Mouse (Mus musculus) lung, embryonic 14.5 days (tissue): ENCODE results near the gene Bcl2l11. TPM values are rescaled to one million over a fixed set of nuclear protein-coding genes. Genes with fewer than 3 reads are reported as not detected.

Experiments used
- ATAC-seq: fragments of 200-750 bp; cut with Nextera tagmentation; 2 replicates; pipeline ENCODE4 v1.8.0; 2017; ENCODE audit warnings: mild to moderate bottlenecking, moderate TSS enrichment, moderate library complexity; ENCODE audit not compliant: insufficient read depth
- DNase-seq: peaks from one replicate; pipeline ENCODE4 v3.0.0-alpha.2; 2015
- H3K27ac ChIP-seq: fragments of 300-500 bp; sonication (generic); 2 replicates; pipeline ENCODE4 v1.5.1; 2014; ENCODE audit warnings: low read depth, mild to moderate bottlenecking, moderate library complexity
- H3K27me3 ChIP-seq: fragments of 300-500 bp; sonication (generic); 2 replicates; pipeline ENCODE4 v1.6.1; 2014; ENCODE audit warnings: low read length, control low read depth; ENCODE audit not compliant: insufficient read depth
- H3K36me3 ChIP-seq: fragments of 300-500 bp; sonication (generic); 2 replicates; pipeline ENCODE4 v1.6.1; 2014; ENCODE audit warnings: control low read depth; ENCODE audit not compliant: insufficient read depth
- H3K4me1 ChIP-seq: fragments of 300-500 bp; sonication (generic); 2 replicates; pipeline ENCODE4 v1.6.1; 2014; ENCODE audit warnings: antibody characterized with exemption, control low read depth; ENCODE audit not compliant: insufficient read depth
- H3K4me2 ChIP-seq: fragments of 300-500 bp; sonication (generic); 2 replicates; pipeline ENCODE4 v1.6.1; 2014; ENCODE audit warnings: mild to moderate bottlenecking
- H3K4me3 ChIP-seq: fragments of 300-500 bp; sonication (generic); 2 replicates; pipeline ENCODE4 v1.5.1; 2014; ENCODE audit warnings: low read depth, low read length
- H3K9ac ChIP-seq: fragments of 300-500 bp; sonication (generic); 2 replicates; pipeline ENCODE4 v1.6.1; 2014
- H3K9me3 ChIP-seq: fragments of 300-500 bp; sonication (generic); 2 replicates; pipeline ENCODE4 v1.6.1; 2016; ENCODE audit warnings: low read depth, low read length, control low read depth
- CTCF ChIP-seq: IDR thresholded peaks from 2 replicates; pipeline ENCODE4 v1.5.1; 2016; ENCODE audit warnings: antibody characterized with exemption, low read depth
- WGBS: fragments of 180-500 bp; shearing (Covaris S2); extraction: QIAGEN DNeasy Blood & Tissue Kit; methylation state at CpG from one replicate; pipeline ENCODE4 v1.1.7; 2014; 5-methylcytosine and 5-hydroxymethylcytosine counted together
- polyA plus RNA-seq: library from polyadenylated mRNA; unstranded; fragments of >200 nt; fragmentation: Nextera tagmentation; extraction: Ambion mirVana; gene quantifications from 2 replicates; pipeline ENCODE4 v1.2.1, GENCODE M21; 2014

Gene Bcl2l11
- polyA plus RNA-seq: 27.9 and 29.9 TPM in 2 replicates

DNA sequence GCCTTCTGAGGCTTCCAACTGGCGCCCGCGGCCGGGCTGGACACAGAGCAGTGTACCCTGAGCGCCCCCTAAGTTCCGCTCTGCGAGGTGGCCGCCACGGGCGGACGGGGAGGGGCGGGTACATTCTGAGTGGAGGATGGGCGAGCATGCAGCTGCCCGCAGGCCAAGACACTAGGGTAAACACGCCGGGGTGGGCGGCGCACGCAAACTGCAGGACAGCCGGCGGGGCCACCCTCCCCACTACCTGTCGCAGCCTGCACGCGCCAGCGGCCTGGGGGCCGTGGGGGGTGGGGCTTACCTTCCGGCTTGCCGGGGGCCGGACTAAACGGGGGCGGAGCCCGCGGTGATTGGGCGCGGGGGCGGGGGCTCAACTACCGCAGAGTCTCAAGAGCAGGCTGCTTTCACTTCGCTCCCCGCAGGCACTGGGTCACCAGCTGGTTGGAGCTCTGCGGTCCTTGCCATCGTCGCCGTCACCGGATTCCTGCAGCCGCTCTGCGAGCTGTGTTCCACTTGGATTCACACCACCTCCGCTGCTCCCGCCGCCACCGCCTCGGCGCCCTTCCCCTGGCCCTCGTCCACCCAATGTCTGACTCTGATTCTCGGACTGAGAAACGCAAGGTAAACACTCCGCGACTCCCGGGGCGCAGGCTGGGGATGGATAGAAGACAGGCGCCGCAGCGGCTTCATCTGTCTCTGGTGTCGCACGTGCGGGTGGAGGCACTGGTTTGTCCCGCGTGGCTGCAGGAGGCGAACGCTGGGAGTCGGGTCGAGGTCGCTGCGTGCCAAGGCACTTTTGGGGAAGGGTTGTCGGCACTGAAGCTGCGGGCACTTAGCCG, at the start of gene Bcl2l11:
Gene Bcl2l11 (plus strand): TSS at position 404 of the 836 bp plus-strand sequence.
- H3K4me1 ChIP-seq: peaks cover 23% of the 10 kb centered on the region
- peak; percentile 76 for TF ChIP-seq CTCF

DNA sequence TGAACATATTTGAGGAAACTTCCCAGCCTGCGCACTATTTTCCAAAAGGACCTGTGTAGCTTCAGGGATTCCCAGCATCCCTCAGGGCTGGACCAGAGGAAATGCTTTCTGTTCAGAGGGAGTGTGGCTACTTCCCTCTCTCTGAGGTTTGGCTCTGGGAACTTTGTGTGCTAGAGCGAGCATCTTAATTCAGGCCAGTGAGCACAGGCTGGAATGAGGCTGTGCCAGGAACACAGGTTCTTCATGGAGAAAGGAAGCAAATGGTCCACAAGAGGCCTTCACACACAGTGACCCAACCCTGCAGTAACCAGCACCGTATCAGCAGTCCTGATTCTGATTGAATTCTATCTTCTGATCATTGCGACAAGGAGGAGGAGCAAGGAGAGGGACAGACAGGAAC, 48.9 kb upstream of the Bcl2l11 start:
- no peaks in the 10 kb centered on the region for H3K27me3 ChIP-seq
- no peaks in the 10 kb centered on the region for H3K9me3 ChIP-seq
- H3K4me1 ChIP-seq: no peaks in the 10 kb centered on the region
- H3K36me3 ChIP-seq: no peaks in the 10 kb centered on the region
- DNase-seq (no peak), ATAC-seq (no peak)
- H3K9ac ChIP-seq: no peak overlapping the region
- no peak overlapping the region for H3K4me2 ChIP-seq
- no peak overlapping the region for H3K4me3 ChIP-seq
- no peak for TF ChIP-seq CTCF
- WGBS: 66% methylated on average over 4 of the region's 4 CpGs
- no peak overlapping the region for H3K27ac ChIP-seq

More for the DNA sequence above, at the start of gene Bcl2l11:
- Histone ChIP-seq H3K27me3 (peaks cover 24% of the 10 kb centered on the region), H3K36me3 (peaks cover 21% of the 10 kb centered on the region), H3K9me3 (no peaks in the 10 kb centered on the region), H3K9ac (peak within 1 kb of the TSS; percentile 78), H3K4me3 (peak within 1 kb of the TSS; percentile 73), H3K4me2 (peak within 1 kb of the TSS; percentile 94), H3K27ac (peak within 1 kb of the TSS; percentile 84)
- ATAC-seq (peak; percentile 81), DNase-seq (peak; percentile 97)
- under 1% methylated on average over 76 of the region's 76 CpGs for WGBS

GRCm38 (mm10) chr2:128078859-128079258, 47.0 kb upstream of the Bcl2l11 start:
- H3K9ac ChIP-seq: no peak overlapping the region
- DNase-seq (peak; percentile 54), ATAC-seq (no peak)
- no peak overlapping the region for H3K4me3 ChIP-seq
- H3K27me3 ChIP-seq: no peaks in the 10 kb centered on the region
- no peaks in the 10 kb centered on the region for H3K4me1 ChIP-seq
- H3K4me2 ChIP-seq: no peak overlapping the region
- no peak overlapping the region for H3K27ac ChIP-seq
- no peaks in the 10 kb centered on the region for H3K36me3 ChIP-seq
- WGBS: 33% methylated on average over 5 of the region's 5 CpGs
- TF ChIP-seq CTCF: peak; percentile 73
- no peaks in the 10 kb centered on the region for H3K9me3 ChIP-seq

GRCm38 (mm10) chr2:128079316-128079715, 46.5 kb upstream of the Bcl2l11 start:
- Histone ChIP-seq H3K36me3 (no peaks in the 10 kb centered on the region), H3K4me3 (no peak overlapping the region), H3K4me2 (no peak overlapping the region), H3K4me1 (no peaks in the 10 kb centered on the region), H3K27ac (no peak overlapping the region), H3K27me3 (no peaks in the 10 kb centered on the region), H3K9me3 (no peaks in the 10 kb centered on the region), H3K9ac (no peak overlapping the region)
- 66% methylated on average over 6 of the region's 6 CpGs for WGBS
- no peak for ATAC-seq
- no peak for DNase-seq
- TF ChIP-seq CTCF: no peak

DNA sequence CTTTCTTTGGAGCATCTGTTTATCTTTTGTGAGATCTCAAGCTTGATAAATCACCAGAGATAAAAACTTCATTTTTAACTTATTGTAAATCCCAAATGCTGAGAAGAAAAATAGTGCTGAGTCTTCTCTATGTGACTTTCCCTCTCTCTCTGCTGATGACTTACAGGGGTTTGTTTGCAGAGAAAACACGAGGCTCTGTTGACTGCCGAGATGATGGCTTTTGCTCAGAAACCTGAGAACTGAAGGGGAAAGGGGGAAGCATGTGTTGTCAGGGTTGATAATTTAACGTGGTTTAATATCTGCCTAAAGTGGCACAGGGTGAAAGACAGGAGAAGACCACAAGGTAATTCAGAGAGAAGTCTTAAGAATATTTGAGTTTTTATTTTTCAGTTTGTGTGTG, 42.0 kb upstream of the Bcl2l11 start:
- Histone ChIP-seq H3K27me3 (no peaks in the 10 kb centered on the region), H3K9ac (no peak overlapping the region), H3K4me3 (no peak overlapping the region), H3K27ac (no peak overlapping the region), H3K4me1 (no peaks in the 10 kb centered on the region), H3K36me3 (no peaks in the 10 kb centered on the region), H3K4me2 (no peak overlapping the region), H3K9me3 (no peaks in the 10 kb centered on the region)
- DNase-seq (no peak), ATAC-seq (no peak)
- TF ChIP-seq CTCF: no peak
- 3% methylated on average over 3 of the region's 3 CpGs for WGBS

- no peak overlapping the region for H3K27ac ChIP-seq
- no peak overlapping the region for H3K9ac ChIP-seq
- no peak for TF ChIP-seq CTCF
- H3K4me3 ChIP-seq: no peak overlapping the region
- ATAC-seq (no peak), DNase-seq (no peak)
- no peaks in the 10 kb centered on the region for H3K27me3 ChIP-seq
- no peaks in the 10 kb centered on the region for H3K4me1 ChIP-seq
- no peak overlapping the region for H3K4me2 ChIP-seq
- 67% methylated on average over 5 of the region's 5 CpGs for WGBS
- H3K9me3 ChIP-seq: no peaks in the 10 kb centered on the region
- no peaks in the 10 kb centered on the region for H3K36me3 ChIP-seq
These were observed 41.2 kb upstream of the Bcl2l11 start for GRCm38 (mm10) chr2:128084607-128085006.

DNA sequence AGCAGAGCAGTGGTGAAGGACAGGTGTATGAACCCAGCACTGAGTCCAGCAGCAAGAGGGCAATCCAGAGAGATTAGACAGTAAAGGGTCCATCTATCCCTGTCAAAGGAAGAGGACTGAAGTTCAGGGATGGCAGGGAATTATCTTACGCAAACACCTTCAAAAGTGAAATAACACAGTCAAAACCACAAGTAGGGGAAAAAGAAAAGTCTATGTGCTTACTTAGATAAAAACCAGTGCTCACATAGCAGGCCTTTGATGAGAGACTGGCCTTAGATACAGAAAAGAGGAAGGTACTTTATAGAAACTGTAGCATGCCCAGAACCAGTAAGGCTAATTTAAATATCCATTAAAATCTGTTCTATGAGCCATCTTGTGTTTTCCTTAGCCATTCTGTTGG, 40.4 kb upstream of the Bcl2l11 start:
- WGBS: 90% methylated on average over 1 of the region's 1 CpGs
- Histone ChIP-seq H3K36me3 (no peaks in the 10 kb centered on the region), H3K9me3 (no peaks in the 10 kb centered on the region), H3K27ac (no peak overlapping the region), H3K4me3 (no peak overlapping the region), H3K4me2 (no peak overlapping the region), H3K9ac (no peak overlapping the region), H3K27me3 (no peaks in the 10 kb centered on the region), H3K4me1 (no peaks in the 10 kb centered on the region)
- TF ChIP-seq CTCF: no peak
- ATAC-seq (no peak), DNase-seq (no peak)
